Mouse (Mus musculus) heart, adult 2 months (tissue): Measurements from ENCODE around the gene Olfr1434.
"Not testable (repeated sequence)": the region's sequence is repeated elsewhere in the genome, so short reads cannot be mapped to it uniquely, and the experiment has no call there.

Experiments
- CTCF ChIP-seq: fragments of 200-600 bp; IDR thresholded peaks from 2 replicates; pipeline ENCODE4 v1.8.1; 2022; ENCODE audit warnings: antibody characterized with exemption, mild to moderate bottlenecking, moderate library complexity
- POLR2A ChIP-seq: fragments of 200-500 bp; IDR thresholded peaks from 2 replicates; pipeline ENCODE4 v1.6.1; 2011; ENCODE audit warnings: mild to moderate bottlenecking, low read depth, low read length, control low read depth; ENCODE audit not compliant: insufficient read depth

GRCm38 (mm10) chr19:12299030-12299429, 19.4 kb downstream of the Olfr1434 start, which contains the start of gene Olfr1436:
- TF ChIP-seq POLR2A, CTCF: not testable (repeated sequence)
